Mouse (Mus musculus) embryonic facial prominence, embryonic 12.5 days (tissue): ENCODE data around the gene Psmd9. TPM values are rescaled to one million over a fixed set of nuclear protein-coding genes. Genes with fewer than 3 reads are reported as not detected.
A peak's percentile ranks its signal among the peaks of the same experiment; 100 is the strongest.

ENCODE experiments used
- ATAC-seq: fragments of 200-750 bp; cut with Nextera tagmentation; 2 replicates; pipeline ENCODE4 v1.8.0; 2017; ENCODE audit not compliant: insufficient number of reproducible peaks, insufficient read depth, low FRiP score, low TSS enrichment
- H3K27ac ChIP-seq: fragments of 300-500 bp; sonication (generic); 2 replicates; pipeline ENCODE4 v1.5.1; 2016; ENCODE audit warnings: mild to moderate bottlenecking
- H3K27me3 ChIP-seq: fragments of 300-500 bp; sonication (generic); 2 replicates; pipeline ENCODE4 v1.6.1; 2016; ENCODE audit warnings: mild to moderate bottlenecking, moderate library complexity
- H3K36me3 ChIP-seq: fragments of 300-500 bp; sonication (generic); 2 replicates; pipeline ENCODE4 v1.6.1; 2016; ENCODE audit warnings: mild to moderate bottlenecking
- H3K4me1 ChIP-seq: fragments of 300-500 bp; sonication (generic); 2 replicates; pipeline ENCODE4 v1.6.1; 2016
- H3K4me2 ChIP-seq: fragments of 300-500 bp; sonication (generic); replicated peaks from 2 replicates; pipeline ENCODE4 v1.6.1; 2016; ENCODE audit warnings: mild to moderate bottlenecking, moderate library complexity
- H3K4me3 ChIP-seq: fragments of 300-500 bp; sonication (generic); 2 replicates; pipeline ENCODE4 v1.5.1; 2016; ENCODE audit warnings: mild to moderate bottlenecking
- H3K9ac ChIP-seq: fragments of 300-500 bp; sonication (generic); 2 replicates; pipeline ENCODE4 v1.6.1; 2016; ENCODE audit warnings: mild to moderate bottlenecking, moderate library complexity
- H3K9me3 ChIP-seq: fragments of 300-500 bp; sonication (generic); 2 replicates; pipeline ENCODE4 v1.6.1; 2016; ENCODE audit warnings: mild to moderate bottlenecking, moderate library complexity
- WGBS: fragments of 180-500 bp; shearing (Covaris S2); methylation state at CpG from one replicate; pipeline ENCODE4 v1.1.7; 2016; 5-methylcytosine and 5-hydroxymethylcytosine counted together
- polyA plus RNA-seq: library from polyadenylated mRNA; unstranded; fragments of >200 nt; fragmentation: Nextera tagmentation; extraction: Ambion mirVana; gene quantifications from 2 replicates; pipeline ENCODE4 v1.2.1, GENCODE M21; 2016

Gene Psmd9
- polyA plus RNA-seq, 1 experiment from 2014 or later = 89.0 TPM

DNA sequence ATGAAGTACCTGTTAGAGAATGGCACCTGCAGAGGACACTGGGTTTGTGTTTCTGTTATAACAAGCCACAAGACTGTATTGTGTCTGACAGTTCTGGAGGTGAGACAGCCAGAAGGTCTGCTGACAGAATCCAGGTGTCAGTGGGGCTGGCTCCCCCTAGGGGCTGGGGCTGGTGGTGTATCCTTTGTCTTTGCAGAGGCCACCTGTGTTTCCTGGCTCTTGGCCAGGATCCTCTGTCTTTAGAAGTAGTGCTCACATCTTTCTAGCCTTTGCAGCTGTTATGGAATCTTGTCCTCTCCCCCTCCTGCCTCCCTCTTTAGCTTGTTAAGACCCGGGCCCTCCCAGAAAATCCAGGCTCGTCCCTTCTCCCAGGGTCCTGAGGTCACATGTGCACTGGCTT, 66.5 kb downstream of the Psmd9 start:
- H3K27ac ChIP-seq = peak overlapping the region; percentile 20; the same call in 1 of the 2 replicates
- H3K4me3 ChIP-seq = no peak overlapping the region
- H3K9ac ChIP-seq = no peak overlapping the region
- H3K9me3 ChIP-seq = no peaks in the 10 kb centered on the region
- WGBS = 56% methylated on average over 2 of the region's 2 CpGs
- peaks cover 11% of the 10 kb centered on the region; the same call in 1 of the 2 replicates for H3K4me1 ChIP-seq
- no peak overlapping the region for H3K4me2 ChIP-seq
- H3K27me3 ChIP-seq = no peaks in the 10 kb centered on the region
- H3K36me3 ChIP-seq = peaks cover 53% of the 10 kb centered on the region
- peak; percentile 36; the same call in 1 of the 2 replicates for ATAC-seq

DNA sequence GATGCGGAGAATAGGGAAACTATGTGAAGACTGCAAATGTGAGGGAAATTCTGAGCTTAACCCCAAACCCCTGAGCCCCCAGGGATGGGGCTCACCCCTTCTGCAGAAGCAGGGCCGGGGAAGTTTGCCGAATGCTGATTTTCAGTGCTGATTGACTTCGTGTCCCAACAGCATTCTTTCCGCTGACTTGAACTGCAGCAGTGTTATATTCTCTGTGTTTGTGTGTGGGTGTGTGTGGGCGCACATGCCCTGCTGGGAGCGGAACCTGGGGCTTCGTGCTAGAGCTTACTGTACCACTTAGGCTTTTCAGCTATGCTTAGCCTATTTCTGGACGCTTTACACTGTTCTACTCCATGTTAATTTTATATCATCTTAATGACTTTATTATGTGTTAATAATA, 67.2 kb downstream of the Psmd9 start:
- H3K36me3 ChIP-seq = peaks cover 58% of the 10 kb centered on the region
- H3K4me2 ChIP-seq = no peak overlapping the region
- no peak overlapping the region for H3K4me3 ChIP-seq
- WGBS = 90% methylated on average over 9 of the region's 9 CpGs
- no peaks in the 10 kb centered on the region for H3K27me3 ChIP-seq
- H3K27ac ChIP-seq = 0 out of 2 replicates have a peak overlapping the region, but pooled peaks have one; percentile 41
- H3K9ac ChIP-seq = no peak overlapping the region
- no peak for ATAC-seq
- H3K9me3 ChIP-seq = no peaks in the 10 kb centered on the region
- H3K4me1 ChIP-seq = peaks cover 11% of the 10 kb centered on the region; the same call in 1 of the 2 replicates

DNA sequence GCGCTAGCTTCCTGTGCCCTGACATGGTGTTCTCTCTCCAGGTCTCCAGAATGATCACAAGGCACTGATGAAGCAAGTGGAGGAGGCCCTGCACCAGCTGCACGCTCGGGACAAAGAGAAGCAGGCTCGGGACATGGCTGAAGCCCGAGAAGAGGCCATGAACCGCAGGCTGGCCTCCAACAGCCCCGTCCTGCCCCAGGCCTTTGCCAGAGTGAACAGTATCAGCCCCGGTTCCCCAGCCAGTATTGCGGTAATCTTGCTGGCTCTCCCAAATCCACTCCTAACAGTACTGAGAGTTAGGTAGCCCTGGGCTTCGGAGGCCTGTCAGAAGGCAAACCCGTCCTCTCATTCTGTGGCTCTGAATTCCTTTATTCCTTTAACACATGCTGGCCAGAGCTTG, 70.3 kb downstream of the Psmd9 start:
- ATAC-seq = no peak
- Histone ChIP-seq H3K36me3 (peaks cover 74% of the 10 kb centered on the region), H3K4me2 (no peak overlapping the region), H3K4me1 (peaks cover 11% of the 10 kb centered on the region; the same call in 1 of the 2 replicates), H3K9me3 (no peaks in the 10 kb centered on the region), H3K9ac (no peak overlapping the region), H3K27me3 (no peaks in the 10 kb centered on the region), H3K27ac (no peak overlapping the region), H3K4me3 (no peak overlapping the region)
- WGBS = 92% methylated on average over 11 of the region's 11 CpGs

DNA sequence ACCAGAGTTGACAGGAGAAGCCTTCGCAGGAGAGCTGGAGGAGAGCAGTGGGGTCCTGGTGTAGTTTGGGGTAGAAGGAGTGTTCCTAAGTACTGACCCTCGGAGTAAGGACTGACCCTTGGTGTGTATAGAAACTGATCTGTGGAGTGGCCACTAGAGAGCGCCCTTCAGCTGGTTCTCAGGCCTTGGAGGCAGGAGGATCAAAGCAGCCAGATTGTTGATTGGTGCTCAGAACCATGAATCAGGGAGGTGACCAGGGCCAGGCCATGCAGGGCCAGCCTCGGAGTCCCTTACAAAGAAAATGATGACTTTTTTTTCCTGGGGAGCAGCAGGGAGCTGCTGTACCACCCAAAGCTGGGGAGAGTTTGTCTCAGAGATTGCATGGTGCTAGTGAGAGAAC, 76.3 kb downstream of the Psmd9 start:
- Histone ChIP-seq H3K4me2 (no peak overlapping the region), H3K4me3 (no peak overlapping the region), H3K4me1 (no peaks in the 10 kb centered on the region), H3K27me3 (no peaks in the 10 kb centered on the region), H3K27ac (no peak overlapping the region), H3K9me3 (no peaks in the 10 kb centered on the region), H3K36me3 (peaks cover 42% of the 10 kb centered on the region), H3K9ac (no peak overlapping the region)
- ATAC-seq = no peak
- 22% methylated on average over 4 of the region's 4 CpGs for WGBS

DNA sequence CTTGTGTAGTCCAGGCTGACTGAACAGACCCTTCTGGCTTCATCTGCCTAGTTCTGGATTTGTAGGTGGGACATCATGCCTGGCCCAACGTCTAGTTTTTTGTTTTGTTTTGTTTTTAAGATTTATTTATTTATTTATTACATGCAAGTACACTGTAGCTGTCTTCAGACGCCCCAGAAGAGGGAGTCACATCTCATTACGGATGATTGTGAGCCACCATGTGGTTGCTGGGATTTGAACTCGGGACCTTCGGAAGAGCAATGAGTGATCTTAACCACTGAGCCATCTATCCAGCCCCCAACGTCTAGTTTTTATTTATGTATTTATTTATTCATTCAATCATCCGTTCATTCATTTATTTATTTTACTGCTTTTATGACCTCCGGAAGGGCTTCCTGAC, 82.2 kb downstream of the Psmd9 start:
- Histone ChIP-seq H3K4me2 (no peak overlapping the region), H3K27me3 (0 out of 2 replicates have a peak, but pooled peaks cover 5% of the 10 kb centered on the region), H3K36me3 (peaks cover 10% of the 10 kb centered on the region; the same call in 1 of the 2 replicates), H3K9me3 (no peaks in the 10 kb centered on the region), H3K9ac (no peak overlapping the region), H3K27ac (no peak overlapping the region), H3K4me1 (0 out of 2 replicates have a peak, but pooled peaks cover 4% of the 10 kb centered on the region), H3K4me3 (no peak overlapping the region)
- WGBS = 76% methylated on average over 8 of the region's 8 CpGs
- no peak for ATAC-seq

DNA sequence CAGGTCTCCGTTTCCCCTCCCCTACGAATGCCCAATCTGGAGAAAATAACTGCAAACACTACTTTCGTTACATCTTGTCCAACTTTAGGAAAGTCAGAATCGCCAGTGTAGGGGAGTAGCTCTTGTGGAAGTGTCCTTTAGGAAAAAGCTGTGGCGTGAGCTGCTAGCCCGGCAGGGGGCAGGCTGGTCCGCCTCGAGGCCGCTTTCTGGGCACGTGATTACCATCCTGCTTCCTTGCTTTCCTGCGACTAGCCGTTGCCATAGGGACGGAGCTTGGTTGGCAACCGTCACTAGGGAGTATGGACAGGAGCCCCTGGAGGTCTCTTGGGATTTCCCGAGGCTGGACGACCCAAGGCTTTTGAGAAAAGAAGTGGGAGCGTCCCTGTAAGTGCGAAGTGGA, 82.6 kb downstream of the Psmd9 start, which contains the start of gene Wdr66:
Gene Wdr66, plus strand, starts transcription at position 269 of the 400 bp plus-strand sequence.
- H3K9ac ChIP-seq = no peak within 1 kb of the TSS
- peak; percentile 70; the same call in 1 of the 2 replicates for ATAC-seq
- peaks cover 10% of the 10 kb centered on the region; the same call in 1 of the 2 replicates for H3K36me3 ChIP-seq
- H3K4me1 ChIP-seq = 0 out of 2 replicates have a peak, but pooled peaks cover 4% of the 10 kb centered on the region
- 3% methylated on average over 18 of the region's 18 CpGs for WGBS
- peak within 1 kb of the TSS; percentile 57 for H3K4me2 ChIP-seq
- H3K27ac ChIP-seq = no peak within 1 kb of the TSS
- H3K9me3 ChIP-seq = no peaks in the 10 kb centered on the region
- H3K27me3 ChIP-seq = 0 out of 2 replicates have a peak, but pooled peaks cover 5% of the 10 kb centered on the region
- H3K4me3 ChIP-seq = peak within 1 kb of the TSS; percentile 32

DNA sequence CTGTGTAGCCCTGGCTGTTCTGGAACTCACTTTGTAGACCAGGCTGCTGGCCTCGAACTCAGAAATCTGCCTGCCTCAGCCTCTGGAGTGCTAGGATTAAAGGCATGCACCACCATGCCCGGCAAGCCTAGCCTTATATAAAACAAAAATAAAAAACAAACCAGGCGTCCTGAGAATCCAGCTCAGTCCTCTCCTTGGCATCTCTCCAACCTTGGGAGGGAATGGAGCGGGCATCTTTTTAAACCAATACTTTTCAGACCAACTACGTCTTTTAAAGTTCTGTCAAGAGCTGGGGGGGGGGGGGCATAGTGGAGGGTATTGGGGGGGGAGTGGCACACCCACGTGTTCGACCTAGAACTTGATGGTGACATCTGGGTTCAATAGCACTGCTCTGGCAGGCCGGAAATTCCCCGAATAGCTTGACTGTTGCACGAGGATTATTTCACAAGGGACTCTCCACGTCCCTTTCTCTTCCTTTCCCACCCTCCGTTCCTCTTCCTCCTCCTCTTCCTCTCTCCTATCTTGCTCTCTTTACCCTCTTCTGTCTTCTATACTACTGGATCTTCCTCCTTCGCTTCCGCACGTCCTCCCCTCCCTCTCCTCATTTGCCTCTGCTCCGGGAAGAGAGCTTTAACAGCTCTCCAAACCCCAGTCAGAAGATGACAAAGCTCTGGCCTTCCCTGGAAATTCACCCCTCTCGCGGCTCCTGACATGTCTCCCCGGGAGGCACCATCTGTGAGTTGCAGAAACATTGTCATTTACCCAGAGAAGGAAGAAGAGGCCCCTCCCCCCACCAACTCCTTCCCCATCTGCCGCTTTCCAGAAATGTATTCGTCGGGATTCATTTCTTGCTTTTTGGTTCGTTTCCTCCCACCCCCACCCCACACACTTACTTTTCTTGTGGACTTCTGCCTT, 87.9 kb downstream of the Psmd9 start:
- H3K27me3 ChIP-seq = 0 out of 2 replicates have a peak, but pooled peaks cover 5% of the 10 kb centered on the region
- ATAC-seq = no peak
- H3K4me2 ChIP-seq = peak overlapping the region; percentile 44
- H3K36me3 ChIP-seq = no peaks in the 10 kb centered on the region
- peak overlapping the region; percentile 92 for H3K27ac ChIP-seq
- H3K9me3 ChIP-seq = no peaks in the 10 kb centered on the region
- H3K4me3 ChIP-seq = peak overlapping the region; percentile 23
- H3K4me1 ChIP-seq = peaks cover 11% of the 10 kb centered on the region; the same call in 1 of the 2 replicates
- H3K9ac ChIP-seq = peak overlapping the region; percentile 19; the same call in 1 of the 2 replicates
- 19% methylated on average over 23 of the region's 23 CpGs for WGBS

DNA sequence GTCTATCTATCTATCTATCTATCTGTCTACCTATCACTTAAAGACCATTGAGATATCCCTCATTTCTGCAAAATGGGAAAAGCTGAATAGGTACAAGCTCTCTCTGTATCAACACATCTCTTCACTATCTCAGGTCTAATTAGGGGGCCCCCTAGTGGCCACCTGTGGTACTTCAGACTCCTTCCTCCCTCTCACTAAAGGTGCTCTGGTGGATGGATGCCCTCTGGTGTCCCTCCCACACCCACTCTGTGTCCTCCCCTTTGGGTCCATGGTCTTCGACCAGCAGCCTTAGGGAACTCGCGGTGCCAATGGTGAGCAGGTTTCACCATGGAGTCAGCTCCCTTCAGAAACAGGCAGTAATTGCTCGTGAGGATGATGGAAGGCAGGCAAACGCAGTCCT, 89.8 kb downstream of the Psmd9 start:
- peaks cover 10% of the 10 kb centered on the region; the same call in 1 of the 2 replicates for H3K4me1 ChIP-seq

DNA sequence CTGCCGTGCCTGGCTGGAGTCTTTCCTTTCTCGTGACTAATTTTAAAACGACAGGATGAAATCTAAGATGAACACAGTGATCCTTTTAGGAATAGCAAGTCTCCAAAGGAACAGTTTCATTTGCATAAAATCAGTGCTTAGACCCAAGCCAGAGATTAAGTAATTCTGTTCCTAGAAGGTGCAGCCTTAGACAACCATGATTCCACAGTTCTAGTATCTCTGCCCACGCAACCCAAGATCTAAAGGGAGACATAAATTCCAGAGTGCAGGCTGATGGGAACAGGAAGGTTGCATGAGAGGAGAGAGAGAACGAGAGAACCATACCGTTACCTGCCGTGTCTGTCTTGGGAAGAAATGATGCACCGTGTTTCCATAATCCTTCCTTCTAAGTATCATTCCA, 91.5 kb downstream of the Psmd9 start:
- H3K9me3 ChIP-seq = no peaks in the 10 kb centered on the region
- no peak overlapping the region for H3K9ac ChIP-seq
- H3K4me3 ChIP-seq = no peak overlapping the region
- 77% methylated on average over 8 of the region's 8 CpGs for WGBS
- no peaks in the 10 kb centered on the region for H3K27me3 ChIP-seq
- no peak overlapping the region for H3K27ac ChIP-seq
- no peak for ATAC-seq
- H3K4me2 ChIP-seq = no peak overlapping the region
- peaks cover 10% of the 10 kb centered on the region; the same call in 1 of the 2 replicates for H3K4me1 ChIP-seq
- no peaks in the 10 kb centered on the region for H3K36me3 ChIP-seq

More for the DNA sequence above, 89.8 kb downstream of the Psmd9 start:
- H3K9ac ChIP-seq = no peak overlapping the region
- WGBS = 46% methylated on average over 5 of the region's 5 CpGs
- no peaks in the 10 kb centered on the region for H3K9me3 ChIP-seq
- no peak for ATAC-seq
- no peaks in the 10 kb centered on the region for H3K36me3 ChIP-seq
- no peak overlapping the region for H3K4me2 ChIP-seq
- H3K4me3 ChIP-seq = no peak overlapping the region
- no peak overlapping the region for H3K27ac ChIP-seq
- H3K27me3 ChIP-seq = 0 out of 2 replicates have a peak, but pooled peaks cover 2% of the 10 kb centered on the region

DNA sequence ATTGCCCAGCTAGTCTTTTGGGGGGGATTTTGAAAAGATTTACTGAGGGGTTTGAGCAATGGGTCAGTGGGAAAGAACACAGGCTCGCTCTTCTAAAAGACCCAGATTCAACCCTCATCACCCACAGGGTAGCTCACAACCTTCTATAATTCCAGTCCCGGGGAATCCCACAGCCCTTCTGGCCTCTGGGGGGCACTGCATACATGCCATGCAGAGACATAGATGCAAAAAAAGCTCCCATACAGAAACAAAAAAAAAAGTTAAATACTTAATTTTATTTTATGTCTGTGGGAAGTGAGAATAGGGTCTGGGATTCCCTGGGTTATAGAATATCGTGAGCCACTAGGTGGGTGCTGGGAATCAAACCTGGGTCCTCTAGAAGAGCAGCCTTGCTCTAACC, 97.7 kb downstream of the Psmd9 start:
- Histone ChIP-seq H3K4me2 (no peak overlapping the region), H3K4me1 (0 out of 2 replicates have a peak, but pooled peaks cover 6% of the 10 kb centered on the region), H3K9ac (no peak overlapping the region), H3K27me3 (no peaks in the 10 kb centered on the region), H3K27ac (no peak overlapping the region), H3K36me3 (no peaks in the 10 kb centered on the region), H3K9me3 (no peaks in the 10 kb centered on the region), H3K4me3 (no peak overlapping the region)
- 82% methylated on average over 3 of the region's 3 CpGs for WGBS
- ATAC-seq = no peak

DNA sequence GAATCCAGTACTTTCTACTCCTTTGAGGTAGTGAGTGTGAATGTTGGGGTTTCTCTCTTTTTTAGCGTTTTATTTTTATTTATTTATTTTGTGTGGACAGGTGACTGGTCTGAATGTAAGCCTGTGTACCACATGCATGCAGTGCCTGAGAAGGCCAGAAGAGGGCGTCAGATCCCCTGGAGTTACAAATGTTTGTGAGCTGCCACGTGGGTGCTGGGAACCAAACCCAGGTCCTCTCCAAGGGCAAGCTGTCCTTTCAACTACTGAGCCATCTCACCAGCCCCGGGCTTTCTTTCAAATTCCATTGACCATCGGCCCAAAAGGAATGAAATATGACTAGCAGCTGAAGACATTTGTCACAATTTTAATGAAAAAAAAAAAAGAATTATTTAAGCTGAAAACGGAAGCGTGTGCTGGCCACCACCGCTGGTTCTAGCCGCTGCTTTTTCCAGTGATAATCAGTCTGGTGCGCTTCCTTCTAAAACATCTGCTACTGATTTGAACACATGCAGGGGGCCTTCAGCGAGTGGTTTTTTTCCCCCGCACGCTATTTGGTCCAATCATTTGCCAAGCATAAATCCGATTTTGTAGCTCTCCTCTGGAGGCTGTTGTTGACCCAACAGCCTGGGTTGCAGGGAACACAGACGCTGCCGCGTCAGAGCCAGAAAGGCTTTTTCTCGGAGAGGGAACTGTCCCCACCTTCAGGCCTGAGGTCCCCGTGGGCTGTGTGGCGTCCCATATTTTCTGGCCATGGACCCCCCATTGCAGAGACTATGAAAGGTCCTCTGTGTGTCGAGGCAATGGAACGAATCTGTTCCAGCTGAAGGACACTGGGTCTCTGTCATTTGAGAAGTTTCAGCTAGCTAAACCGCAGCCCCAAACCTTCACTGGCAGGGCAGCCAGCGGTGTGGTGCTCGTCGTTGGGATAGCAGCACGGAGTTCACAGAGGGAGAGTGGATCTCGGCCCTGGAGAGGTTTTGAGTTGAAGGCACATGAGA, 99.6 kb downstream of the Psmd9 start:
- H3K27ac ChIP-seq = peak overlapping the region; percentile 64
- 39% methylated on average over 28 of the region's 28 CpGs for WGBS
- H3K4me2 ChIP-seq = peak overlapping the region; percentile 30; the same call in 1 of the 2 replicates
- ATAC-seq = no peak
- no peaks in the 10 kb centered on the region for H3K27me3 ChIP-seq
- 0 out of 2 replicates have a peak, but pooled peaks cover 6% of the 10 kb centered on the region for H3K4me1 ChIP-seq
- H3K9me3 ChIP-seq = no peaks in the 10 kb centered on the region
- no peaks in the 10 kb centered on the region for H3K36me3 ChIP-seq
- no peak overlapping the region for H3K4me3 ChIP-seq
- H3K9ac ChIP-seq = no peak overlapping the region
